Mouse (Mus musculus) splenic B cell, adult 2 months (primary cell): Measurements from ENCODE around the gene 4930512M02Rik.
A peak's percentile ranks its signal among the peaks of the same experiment; 100 is the strongest.
"Not testable (repeated sequence)": the region's sequence is repeated elsewhere in the genome, so short reads cannot be mapped to it uniquely, and the experiment has no call there.

Source experiments
- DNase-seq: peaks from one replicate; pipeline ENCODE4 v3.0.0-alpha.2; 2011; ENCODE audit warnings: low read depth, low spot score
- H3K27me3 ChIP-seq: 2 replicates; pipeline ENCODE4 v1.6.1; 2012; ENCODE audit warnings: mild to moderate bottlenecking, low read length, moderate library complexity, mixed read lengths; ENCODE audit not compliant: control insufficient read depth, poor library complexity, insufficient read depth, severe bottlenecking
- H3K36me3 ChIP-seq: 2 replicates; pipeline ENCODE4 v1.6.1; 2012; ENCODE audit warnings: mild to moderate bottlenecking, low read length, moderate library complexity, mixed read lengths; ENCODE audit not compliant: control insufficient read depth, poor library complexity, insufficient read depth, severe bottlenecking

Gene 4930512M02Rik

GRCm38 (mm10) chr11:11627735-11628134, at the start of gene 4930512M02Rik:
Gene 4930512M02Rik, minus strand, starts transcription at chr11:11627835.
- not testable (repeated sequence) for DNase-seq, H3K36me3 ChIP-seq, H3K27me3 ChIP-seq

- Histone ChIP-seq H3K36me3 (no peaks in the 10 kb centered on the region), H3K27me3 (no peaks in the 10 kb centered on the region)
- no peak for DNase-seq
Observed at GRCm38 (mm10) chr11:11677165-11677564, 49.5 kb upstream of the 4930512M02Rik start.

- H3K36me3 ChIP-seq, result no peaks in the 10 kb centered on the region
- DNase-seq, result no peak
- H3K27me3 ChIP-seq, result no peaks in the 10 kb centered on the region
Observed at GRCm38 (mm10) chr11:11676068-11676741, 48.6 kb upstream of the 4930512M02Rik start.

GRCm38 (mm10) chr11:11675063-11675462, 47.4 kb upstream of the 4930512M02Rik start:
- H3K36me3 ChIP-seq, result no peaks in the 10 kb centered on the region
- no peaks in the 10 kb centered on the region for H3K27me3 ChIP-seq
- DNase-seq, result no peak

- Histone ChIP-seq H3K36me3 (no peaks in the 10 kb centered on the region), H3K27me3 (no peaks in the 10 kb centered on the region)
- DNase-seq, result no peak
Observed at GRCm38 (mm10) chr11:11672974-11673373, 45.3 kb upstream of the 4930512M02Rik start.

- no peak for DNase-seq
- H3K27me3 ChIP-seq, result no peaks in the 10 kb centered on the region
- H3K36me3 ChIP-seq, result no peaks in the 10 kb centered on the region
Observed at GRCm38 (mm10) chr11:11667922-11668290, 40.3 kb upstream of the 4930512M02Rik start.

- DNase-seq, result peak; percentile 50
- Histone ChIP-seq H3K36me3 (no peaks in the 10 kb centered on the region), H3K27me3 (no peaks in the 10 kb centered on the region)
Observed at GRCm38 (mm10) chr11:11667254-11667921, 39.8 kb upstream of the 4930512M02Rik start.

GRCm38 (mm10) chr11:11660651-11661050, 33.0 kb upstream of the 4930512M02Rik start:
- H3K27me3 ChIP-seq, result no peaks in the 10 kb centered on the region
- DNase-seq, result no peak
- no peaks in the 10 kb centered on the region for H3K36me3 ChIP-seq

GRCm38 (mm10) chr11:11658834-11659233, 31.2 kb upstream of the 4930512M02Rik start:
- DNase-seq, result peak; percentile 38
- Histone ChIP-seq H3K36me3 (no peaks in the 10 kb centered on the region), H3K27me3 (no peaks in the 10 kb centered on the region)

GRCm38 (mm10) chr11:11657634-11658033, 30.0 kb upstream of the 4930512M02Rik start:
- no peak for DNase-seq
- no peaks in the 10 kb centered on the region for H3K36me3 ChIP-seq
- H3K27me3 ChIP-seq, result no peaks in the 10 kb centered on the region

GRCm38 (mm10) chr11:11656995-11657530, 29.4 kb upstream of the 4930512M02Rik start:
- peak; percentile 41 for DNase-seq
- Histone ChIP-seq H3K27me3 (no peaks in the 10 kb centered on the region), H3K36me3 (no peaks in the 10 kb centered on the region)

GRCm38 (mm10) chr11:11656388-11656787, 28.8 kb upstream of the 4930512M02Rik start:
- H3K27me3 ChIP-seq, result no peaks in the 10 kb centered on the region
- no peaks in the 10 kb centered on the region for H3K36me3 ChIP-seq
- DNase-seq, result peak; percentile 33

- Histone ChIP-seq H3K27me3 (no peaks in the 10 kb centered on the region), H3K36me3 (no peaks in the 10 kb centered on the region)
Observed at GRCm38 (mm10) chr11:11644303-11644702, 16.7 kb upstream of the 4930512M02Rik start.

GRCm38 (mm10) chr11:11624073-11624705, 3.4 kb downstream of the 4930512M02Rik start:
- H3K27me3 ChIP-seq, result no peaks in the 10 kb centered on the region
- H3K36me3 ChIP-seq, result no peaks in the 10 kb centered on the region
- no peak for DNase-seq

More at GRCm38 (mm10) chr11:11644303-11644702, 16.7 kb upstream of the 4930512M02Rik start:
- DNase-seq, result no peak

- H3K27me3 ChIP-seq, result no peaks in the 10 kb centered on the region
- no peak for DNase-seq
- no peaks in the 10 kb centered on the region for H3K36me3 ChIP-seq
Observed at GRCm38 (mm10) chr11:11609243-11609642, 18.4 kb downstream of the 4930512M02Rik start.
